In the genomic region with DNA sequence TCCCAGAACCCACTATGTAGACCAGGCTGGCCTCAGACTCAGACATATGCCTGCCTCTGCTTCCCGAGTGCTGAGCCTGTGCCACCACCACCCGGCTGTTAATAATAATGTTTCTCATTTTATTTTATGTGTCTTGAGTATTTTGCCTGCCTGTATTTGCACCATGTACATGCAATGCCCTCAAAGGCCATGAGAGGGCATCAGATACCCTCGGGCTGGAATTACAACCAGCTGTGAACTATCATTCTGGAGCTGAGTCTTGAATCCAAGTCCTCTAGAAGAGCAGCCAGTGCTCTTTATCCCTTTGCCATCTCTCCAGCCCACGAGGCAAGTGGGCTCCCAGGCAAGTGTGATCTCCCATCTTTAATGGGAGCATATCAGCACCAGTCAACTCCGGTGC, we compare ENCODE assay signal across 10 mouse cellular contexts. TPM values are rescaled to one million over a fixed set of nuclear protein-coding genes. Genes with fewer than 3 reads are reported as not detected.
DNase-seq lines count a peak whose midpoint lies in the region; ATAC-seq and TF ChIP-seq lines count a peak whose summit lies in the region.
"Had no signal": no experiment of that assay in that cellular context is flagged by ENCODE, and none has a peak within 500 bp of the region (broad histone marks: within the 10 kb centered on the region; RNA-seq: fewer than 3 reads in every experiment).

No protein-coding gene starts in this region.

- no peak for ATAC-seq in intestine, embryonic 14.5 days (replicated peaks; ENCODE audit: low FRiP score, low TSS enrichment, low read depth)
- ATAC-seq in intestine, embryonic 16.5 days = no peak

- TF ChIP-seq CTCF in ES-Bruce4 (IDR thresholded peaks at IDR 0.05; ENCODE audit: low read depth, low read length) = peak; percentile 2

- H3K4me3 ChIP-seq in intestine, embryonic 14.5 days (ENCODE audit: low read depth, low read length) = no peak overlapping the region
- H3K4me3 ChIP-seq in intestine, embryonic 16.5 days (ENCODE audit: low read length) = no peak overlapping the region
- no peak overlapping the region for H3K4me3 ChIP-seq in ES-Bruce4 (ENCODE audit: low read depth, low read length)
- H3K4me3 ChIP-seq: limb, embryonic 15.5 days had no signal

- H3K4me2 ChIP-seq in intestine, embryonic 14.5 days (ENCODE audit: low read length) = no peak overlapping the region
- H3K4me2 ChIP-seq in intestine, embryonic 16.5 days (ENCODE audit: low read depth, low read length) = no peak overlapping the region
- H3K4me2 ChIP-seq: limb, embryonic 15.5 days had no signal

- WGBS in intestine, embryonic 14.5 days = 38% methylated on average over 5 of the region's 5 CpGs
- 39% methylated on average over 5 of the region's 5 CpGs for WGBS in intestine, embryonic 16.5 days

- H3K9me3 ChIP-seq in intestine, embryonic 14.5 days (ENCODE audit: control insufficient read depth, low read length) = no peaks in the 10 kb centered on the region
- H3K9me3 ChIP-seq in intestine, embryonic 16.5 days (ENCODE audit: control insufficient read depth, low read length) = no peaks in the 10 kb centered on the region
- H3K9me3 ChIP-seq in ES-Bruce4 (replicated peaks; ENCODE audit: control insufficient read depth, insufficient read depth, low read length, poor library complexity, severe bottlenecking) = no peaks in the 10 kb centered on the region
- H3K9me3 ChIP-seq: limb, embryonic 15.5 days had no signal

- H3K9ac ChIP-seq in intestine, embryonic 14.5 days (ENCODE audit: low read length) = no peak overlapping the region
- H3K9ac ChIP-seq in intestine, embryonic 16.5 days (ENCODE audit: low read depth, low read length) = no peak overlapping the region
- H3K9ac ChIP-seq in ES-Bruce4 (ENCODE audit: low read depth, poor library complexity, severe bottlenecking) = no peak overlapping the region
- H3K9ac ChIP-seq: limb, embryonic 15.5 days had no signal

- H3K36me3 ChIP-seq in intestine, embryonic 14.5 days (ENCODE audit: control insufficient read depth, insufficient read depth, low read length) = no peaks in the 10 kb centered on the region
- no peaks in the 10 kb centered on the region for H3K36me3 ChIP-seq in intestine, embryonic 16.5 days (ENCODE audit: control insufficient read depth, insufficient read depth, low read length)
- H3K36me3 ChIP-seq in ES-Bruce4 (ENCODE audit: control insufficient read depth, insufficient read depth, low read length, poor library complexity, severe bottlenecking) = no peaks in the 10 kb centered on the region
- no peaks in the 10 kb centered on the region for H3K36me3 ChIP-seq in splenic B cell, adult 2 months (ENCODE audit: control insufficient read depth, insufficient read depth, low read length, poor library complexity, severe bottlenecking)
- H3K36me3 ChIP-seq: limb, embryonic 15.5 days had no signal

- no peak for TF ChIP-seq EP300 in ES-Bruce4 (IDR thresholded peaks at IDR 0.05; ENCODE audit: insufficient read depth, low read depth, low read length)

- no peaks in the 10 kb centered on the region for H3K4me1 ChIP-seq in intestine, embryonic 14.5 days (replicated peaks; ENCODE audit: control insufficient read depth, insufficient read depth, low read length)
- H3K4me1 ChIP-seq in intestine, embryonic 16.5 days (ENCODE audit: control insufficient read depth, insufficient read depth, low read length) = no peaks in the 10 kb centered on the region
- H3K4me1 ChIP-seq in ES-Bruce4 (ENCODE audit: control insufficient read depth, insufficient read depth, low read length) = no peaks in the 10 kb centered on the region
- H3K4me1 ChIP-seq: limb, embryonic 15.5 days had no signal

- no peaks in the 10 kb centered on the region for H3K27me3 ChIP-seq in intestine, embryonic 14.5 days (replicated peaks; ENCODE audit: control insufficient read depth, insufficient read depth, low read length)
- no peaks in the 10 kb centered on the region for H3K27me3 ChIP-seq in intestine, embryonic 16.5 days (replicated peaks; ENCODE audit: control insufficient read depth, insufficient read depth, low read length)
- no peaks in the 10 kb centered on the region for H3K27me3 ChIP-seq in ES-Bruce4 (ENCODE audit: control insufficient read depth, insufficient read depth, low read length, poor library complexity, severe bottlenecking)
- no peaks in the 10 kb centered on the region for H3K27me3 ChIP-seq in splenic B cell, adult 2 months (ENCODE audit: control insufficient read depth, insufficient read depth, low read length, poor library complexity, severe bottlenecking)
- H3K27me3 ChIP-seq: limb, embryonic 15.5 days had no signal

- intact Hi-C loops in gastrocnemius, postnatal 14 days (cut with DNase I; ENCODE audit: low total_unique reads) = no loop called here

- H3K27ac ChIP-seq in intestine, embryonic 14.5 days (ENCODE audit: low read depth) = no peak overlapping the region
- H3K27ac ChIP-seq in intestine, embryonic 16.5 days (ENCODE audit: low read length) = no peak overlapping the region
- H3K27ac ChIP-seq in ES-Bruce4 (ENCODE audit: insufficient read depth, low read length) = no peak overlapping the region
- H3K27ac ChIP-seq: limb, embryonic 15.5 days had no signal

- peak; percentile 58 for DNase-seq in intestine, embryonic 14.5 days (ENCODE audit: low spot score)
- DNase-seq in 3T3-L1 (ENCODE audit: low read depth, low spot score) = peak; percentile 76
- DNase-seq in c-Kit-positive CD71-positive TER-119-positive erythroid progenitor cells, embryonic 14.5 days (ENCODE audit: low spot score) = peak; percentile 28
- peak; percentile 47 to 71 for DNase-seq in kidney, postnatal 25 days
- peak; percentile 54 for DNase-seq in splenic B cell, adult 2 months (ENCODE audit: low read depth, low spot score)
- no peak for DNase-seq in gastrocnemius, postnatal 14 days

- no peak for TF ChIP-seq POLR2A in ES-Bruce4 (IDR thresholded peaks at IDR 0.05; ENCODE audit: insufficient read depth, low read length)

RNA-seq across cellular contexts. Expression of a gene that starts 10.2 kb away (rescaled TPM):
- 12.4 and 12.8 TPM in 2 replicates for polyA plus RNA-seq in intestine, embryonic 14.5 days (2014; fragmentation: Nextera tagmentation; extraction: Ambion mirVana)
- 11.0 and 12.8 TPM in 2 replicates for polyA plus RNA-seq in intestine, embryonic 16.5 days (2015; fragmentation: Nextera tagmentation; extraction: Ambion mirVana)
- polyA plus RNA-seq in ES-Bruce4 (2011; ENCODE audit: insufficient read depth, insufficient read length, low read depth, missing spikeins) = 6.5 and 9.1 TPM in 2 replicates
- total RNA-seq in gastrocnemius, postnatal 14 days (2021) = 1 to 10 TPM in 1 of 2 experiments, under 1 TPM in 1; 0.95 to 2.1 TPM

RNA-seq across cellular contexts. Expression of a gene that starts 33.3 kb away (rescaled TPM):
- 0.07 and 0.12 TPM in 2 replicates for polyA plus RNA-seq in intestine, embryonic 14.5 days (2014; fragmentation: Nextera tagmentation; extraction: Ambion mirVana)
- polyA plus RNA-seq in intestine, embryonic 16.5 days (2015; fragmentation: Nextera tagmentation; extraction: Ambion mirVana) = 4.6 and 6.7 TPM in 2 replicates
- polyA plus RNA-seq in ES-Bruce4 (2011; ENCODE audit: insufficient read depth, insufficient read length, low read depth, missing spikeins) = not detected in 2 replicates
- total RNA-seq in gastrocnemius, postnatal 14 days (2021) = not detected

RNA-seq across cellular contexts. Expression of a gene that starts 42.2 kb away (rescaled TPM):
- 3.9 and 4.2 TPM in 2 replicates for polyA plus RNA-seq in intestine, embryonic 14.5 days (2014; fragmentation: Nextera tagmentation; extraction: Ambion mirVana)
- polyA plus RNA-seq in intestine, embryonic 16.5 days (2015; fragmentation: Nextera tagmentation; extraction: Ambion mirVana) = 1.6 and 2.1 TPM in 2 replicates
- polyA plus RNA-seq in ES-Bruce4 (2011; ENCODE audit: insufficient read depth, insufficient read length, low read depth, missing spikeins) = 2.0 and 3.1 TPM in 2 replicates
- total RNA-seq in gastrocnemius, postnatal 14 days (2021) = under 1 TPM; 0.55 to 0.72 TPM

RNA-seq across cellular contexts. Expression of a gene that starts 43.6 kb away (rescaled TPM):
- polyA plus RNA-seq in intestine, embryonic 14.5 days (2014; fragmentation: Nextera tagmentation; extraction: Ambion mirVana) = 0.89 and 9.1 TPM in 2 replicates
- 18.1 and 29.3 TPM in 2 replicates for polyA plus RNA-seq in intestine, embryonic 16.5 days (2015; fragmentation: Nextera tagmentation; extraction: Ambion mirVana)
- polyA plus RNA-seq in ES-Bruce4 (2011; ENCODE audit: insufficient read depth, insufficient read length, low read depth, missing spikeins) = not detected in 2 replicates
- 10 to 100 TPM; 24.3 to 31.5 TPM for total RNA-seq in gastrocnemius, postnatal 14 days (2021)

RNA-seq across cellular contexts. Expression of a gene that starts 47.9 kb away (rescaled TPM):
- polyA plus RNA-seq in intestine, embryonic 14.5 days (2014; fragmentation: Nextera tagmentation; extraction: Ambion mirVana) = not detected in 2 replicates
- polyA plus RNA-seq in intestine, embryonic 16.5 days (2015; fragmentation: Nextera tagmentation; extraction: Ambion mirVana) = not detected in 2 replicates
- not detected in 2 replicates for polyA plus RNA-seq in ES-Bruce4 (2011; ENCODE audit: insufficient read depth, insufficient read length, low read depth, missing spikeins)
- total RNA-seq in gastrocnemius, postnatal 14 days (2021) = not detected
- polyA plus RNA-seq: stomach, embryonic 14.5 days had no signal
